Mouse (Mus musculus) embryonic facial prominence, embryonic 11.5 days (tissue): ENCODE results near the gene Fam25c. TPM values are rescaled to one million over a fixed set of nuclear protein-coding genes. Genes with fewer than 3 reads are reported as not detected.

ENCODE experiments used
- ATAC-seq: fragments of 200-750 bp; cut with Nextera tagmentation; replicated peaks from 2 replicates; pipeline ENCODE4 v1.8.0; 2017; ENCODE audit warnings: low read depth; ENCODE audit not compliant: insufficient number of reproducible peaks, low FRiP score, low TSS enrichment
- DNase-seq: peaks from one replicate; pipeline ENCODE4 v3.0.0-alpha.2; 2015; ENCODE audit warnings: low spot score
- H3K27ac ChIP-seq: fragments of 300-500 bp; sonication (generic); replicated peaks from 2 replicates; pipeline ENCODE4 v1.5.1; 2014; ENCODE audit warnings: mild to moderate bottlenecking, low read depth, low read length, control low read depth
- H3K27me3 ChIP-seq: fragments of 300-500 bp; sonication (generic); 2 replicates; pipeline ENCODE4 v1.6.1; 2014; ENCODE audit warnings: mild to moderate bottlenecking, low read length, moderate library complexity, mixed read lengths; ENCODE audit not compliant: control insufficient read depth, insufficient read depth
- H3K36me3 ChIP-seq: fragments of 300-500 bp; sonication (generic); replicated peaks from 2 replicates; pipeline ENCODE4 v1.6.1; 2014; ENCODE audit warnings: low read depth, mild to moderate bottlenecking, low read length, moderate library complexity, mixed read lengths; ENCODE audit not compliant: control insufficient read depth, insufficient read depth
- H3K4me1 ChIP-seq: fragments of 300-500 bp; sonication (generic); 2 replicates; pipeline ENCODE4 v1.6.1; 2014; ENCODE audit warnings: low read length, mixed read lengths; ENCODE audit not compliant: control insufficient read depth, insufficient read depth
- H3K4me2 ChIP-seq: fragments of 300-500 bp; sonication (generic); 2 replicates; pipeline ENCODE4 v1.6.1; 2014; ENCODE audit warnings: low read depth, mild to moderate bottlenecking, control low read depth, low read length, moderate library complexity
- H3K4me3 ChIP-seq: fragments of 300-500 bp; sonication (generic); 2 replicates; pipeline ENCODE4 v1.5.1; 2014; ENCODE audit warnings: low read depth, low read length, control low read depth
- H3K9ac ChIP-seq: fragments of 300-500 bp; sonication (generic); replicated peaks from 2 replicates; pipeline ENCODE4 v1.6.1; 2014; ENCODE audit warnings: mild to moderate bottlenecking, control low read depth, low read length
- H3K9me3 ChIP-seq: fragments of 300-500 bp; sonication (generic); replicated peaks from 2 replicates; pipeline ENCODE4 v1.6.1; 2016; ENCODE audit warnings: mild to moderate bottlenecking, low read length, inconsistent platforms, mixed read lengths; ENCODE audit not compliant: control insufficient read depth
- whole genome bisulfite sequencing: fragments of 180-500 bp; shearing (Covaris S2); extraction: QIAGEN DNeasy Blood & Tissue Kit; methylation state at CpG from one replicate; pipeline ENCODE4 v1.1.7; 2014; 5-methylcytosine and 5-hydroxymethylcytosine counted together
- polyA plus RNA-seq: library from polyadenylated mRNA; unstranded; fragments of >200 nt; fragmentation: Nextera tagmentation; extraction: Ambion mirVana; gene quantifications from 2 replicates; pipeline ENCODE4 v1.2.1, GENCODE M21; 2014

Fam25c gene
- polyA plus RNA-seq = not detected in 2 replicates

DNA sequence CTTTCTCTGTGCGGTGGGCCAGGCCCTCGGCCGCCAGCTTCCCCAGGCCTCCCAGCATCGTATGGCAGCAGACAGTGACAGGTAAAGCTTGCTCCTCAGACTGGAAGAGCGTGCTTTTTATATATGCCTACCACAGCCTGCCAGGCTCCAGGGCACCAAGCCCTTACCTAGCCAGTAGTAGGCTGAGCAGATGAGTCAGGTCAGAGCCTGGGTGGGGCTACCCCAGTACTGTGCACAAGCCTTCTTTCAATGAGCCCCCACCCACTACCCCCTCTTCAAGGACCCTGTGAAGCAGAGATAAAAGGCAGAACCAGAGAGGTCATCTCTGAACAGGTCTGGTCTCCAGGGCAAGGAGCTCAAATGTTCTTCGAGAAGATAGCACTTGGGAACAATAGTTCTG, at the start of gene Fam25c:
Gene Fam25c (minus strand): TSS at position 133 of the 400 bp plus-strand sequence.
- ATAC-seq = no peak
- H3K27ac ChIP-seq = no peak within 1 kb of the TSS
- H3K9ac ChIP-seq = no peak within 1 kb of the TSS
- no peak within 1 kb of the TSS for H3K4me3 ChIP-seq
- no peak for DNase-seq
- no peaks in the 10 kb centered on the region for H3K4me1 ChIP-seq
- 80% methylated on average over 6 of the region's 6 CpGs for WGBS
- H3K9me3 ChIP-seq = no peaks in the 10 kb centered on the region
- H3K36me3 ChIP-seq = no peaks in the 10 kb centered on the region
- no peaks in the 10 kb centered on the region for H3K27me3 ChIP-seq
- H3K4me2 ChIP-seq = no peak within 1 kb of the TSS

DNA sequence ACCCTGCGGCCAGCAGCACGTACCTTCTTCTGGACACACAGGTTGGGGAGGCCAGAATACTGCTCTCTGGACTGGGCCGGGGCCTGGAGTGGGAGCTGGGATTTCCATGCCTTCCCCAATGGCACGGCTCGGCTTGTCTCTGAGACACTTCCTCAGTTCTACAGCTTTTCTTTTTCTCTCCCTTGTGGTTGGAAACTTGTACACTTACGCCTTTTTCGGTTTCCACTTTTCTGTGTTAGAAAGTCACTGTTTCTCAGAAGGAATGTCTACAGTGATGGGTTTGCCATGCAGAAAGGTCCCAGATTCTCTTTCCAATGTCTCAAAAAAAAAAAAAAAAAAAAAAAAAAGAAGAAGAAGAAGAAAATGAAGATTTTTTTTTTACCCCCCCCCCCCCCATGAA, 48.2 kb upstream of the Fam25c start:
- no peaks in the 10 kb centered on the region; the same call in 1 of the 2 replicates for H3K36me3 ChIP-seq
- no peak overlapping the region for H3K27ac ChIP-seq
- 99% methylated on average over 7 of the region's 7 CpGs for WGBS
- no peak overlapping the region for H3K4me3 ChIP-seq
- DNase-seq = no peak
- no peak overlapping the region for H3K4me2 ChIP-seq
- no peak for ATAC-seq
- no peaks in the 10 kb centered on the region for H3K27me3 ChIP-seq
- no peak overlapping the region for H3K9ac ChIP-seq
- H3K9me3 ChIP-seq = no peaks in the 10 kb centered on the region
- H3K4me1 ChIP-seq = no peaks in the 10 kb centered on the region

- 85% methylated on average over 8 of the region's 8 CpGs for WGBS
- Histone ChIP-seq H3K4me3 (no peak overlapping the region), H3K27me3 (no peaks in the 10 kb centered on the region), H3K4me2 (no peak overlapping the region), H3K27ac (no peak overlapping the region), H3K9ac (no peak overlapping the region), H3K4me1 (no peaks in the 10 kb centered on the region), H3K36me3 (no peaks in the 10 kb centered on the region; the same call in 1 of the 2 replicates), H3K9me3 (no peaks in the 10 kb centered on the region)
- ATAC-seq = no peak
- no peak for DNase-seq
Observed at GRCm38 (mm10) chr14:34402871-34403270, 47.6 kb upstream of the Fam25c start.

- H3K4me3 ChIP-seq = no peak overlapping the region
- no peaks in the 10 kb centered on the region for H3K36me3 ChIP-seq
- H3K27ac ChIP-seq = no peak overlapping the region
- no peak overlapping the region for H3K4me2 ChIP-seq
- no peak overlapping the region for H3K9ac ChIP-seq
- no peaks in the 10 kb centered on the region for H3K27me3 ChIP-seq
- ATAC-seq (no peak), DNase-seq (peak; percentile 79)
- H3K4me1 ChIP-seq = no peaks in the 10 kb centered on the region
- H3K9me3 ChIP-seq = no peaks in the 10 kb centered on the region
- 57% methylated on average over 6 of the region's 6 CpGs for WGBS
Observed at GRCm38 (mm10) chr14:34401135-34401534, 45.9 kb upstream of the Fam25c start.

GRCm38 (mm10) chr14:34400021-34400420, 44.8 kb upstream of the Fam25c start:
- DNase-seq = no peak

DNA sequence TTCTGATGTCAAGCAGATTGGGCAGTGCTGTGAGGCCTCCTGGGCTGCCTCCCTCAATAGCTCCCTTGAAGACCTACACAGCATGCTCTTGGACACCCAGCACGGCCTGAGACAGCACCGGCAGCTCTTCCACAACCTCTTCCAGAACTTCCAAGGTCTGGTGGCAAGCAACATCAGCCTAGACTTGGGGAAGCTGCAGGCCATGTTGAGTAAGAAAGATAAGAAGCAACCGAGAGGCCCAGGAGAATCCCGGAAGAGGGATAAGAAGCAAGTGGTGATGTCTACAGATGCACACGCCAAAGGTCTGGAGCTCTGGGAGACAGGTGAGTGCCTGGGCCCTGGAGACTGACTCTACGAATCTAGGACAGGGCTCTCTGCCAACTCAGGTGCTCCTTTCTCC, 44.1 kb upstream of the Fam25c start:
- Histone ChIP-seq H3K9me3 (no peaks in the 10 kb centered on the region), H3K4me3 (no peak overlapping the region), H3K4me2 (no peak overlapping the region), H3K4me1 (no peaks in the 10 kb centered on the region), H3K27ac (no peak overlapping the region), H3K9ac (no peak overlapping the region), H3K36me3 (no peaks in the 10 kb centered on the region), H3K27me3 (no peaks in the 10 kb centered on the region)
- WGBS = 96% methylated on average over 6 of the region's 6 CpGs
- DNase-seq (no peak), ATAC-seq (no peak)

More at GRCm38 (mm10) chr14:34400021-34400420, 44.8 kb upstream of the Fam25c start:
- H3K27me3 ChIP-seq = no peaks in the 10 kb centered on the region
- no peaks in the 10 kb centered on the region for H3K4me1 ChIP-seq
- no peak overlapping the region for H3K4me3 ChIP-seq
- no peak overlapping the region for H3K4me2 ChIP-seq
- H3K36me3 ChIP-seq = no peaks in the 10 kb centered on the region
- 92% methylated on average over 3 of the region's 3 CpGs for WGBS
- no peak for ATAC-seq
- no peaks in the 10 kb centered on the region for H3K9me3 ChIP-seq
- no peak overlapping the region for H3K9ac ChIP-seq
- H3K27ac ChIP-seq = no peak overlapping the region

GRCm38 (mm10) chr14:34398901-34399300, 43.7 kb upstream of the Fam25c start:
- WGBS = 94% methylated on average over 21 of the region's 21 CpGs
- Histone ChIP-seq H3K9me3 (no peaks in the 10 kb centered on the region), H3K4me3 (no peak overlapping the region), H3K27ac (no peak overlapping the region), H3K36me3 (no peaks in the 10 kb centered on the region), H3K27me3 (no peaks in the 10 kb centered on the region), H3K4me1 (no peaks in the 10 kb centered on the region), H3K4me2 (no peak overlapping the region), H3K9ac (no peak overlapping the region)
- ATAC-seq = no peak; the same call in 1 of the 2 replicates
- no peak for DNase-seq

- Histone ChIP-seq H3K4me1 (no peaks in the 10 kb centered on the region), H3K9me3 (no peaks in the 10 kb centered on the region), H3K27ac (no peak overlapping the region), H3K36me3 (no peaks in the 10 kb centered on the region), H3K4me2 (no peak overlapping the region), H3K9ac (no peak overlapping the region), H3K27me3 (no peaks in the 10 kb centered on the region), H3K4me3 (no peak overlapping the region)
- over 99% methylated on average over 5 of the region's 5 CpGs for WGBS
- ATAC-seq (no peak), DNase-seq (no peak)
Observed at GRCm38 (mm10) chr14:34397871-34398270, 42.6 kb upstream of the Fam25c start.
